Mouse (Mus musculus) bone marrow, adult 2 months (tissue): ENCODE results near the gene Gnl1.

Source experiments
- CTCF ChIP-seq: fragments of 200-500 bp; IDR thresholded peaks from 2 replicates; pipeline ENCODE4 v1.5.1; 2011; ENCODE audit warnings: low read length, control low read depth; ENCODE audit not compliant: control insufficient read depth, insufficient read depth
- POLR2A ChIP-seq: fragments of 200-500 bp; IDR thresholded peaks from 2 replicates; pipeline ENCODE4 v1.6.1; 2011; ENCODE audit warnings: low read depth, mild to moderate bottlenecking, control low read depth, low read length, borderline replicate concordance; ENCODE audit not compliant: control insufficient read depth

GRCm38 (mm10) chr17:35939108-35939507, 40.5 kb upstream of the Gnl1 start:
- no peak for TF ChIP-seq CTCF
- no peak for TF ChIP-seq POLR2A
